Mouse (Mus musculus) embryonic facial prominence, embryonic 15.5 days (tissue): Measurements from ENCODE around the gene Cdc42bpa. TPM values are rescaled to one million over a fixed set of nuclear protein-coding genes. Genes with fewer than 3 reads are reported as not detected.
A peak's percentile ranks its signal among the peaks of the same experiment; 100 is the strongest.

Source experiments
- ATAC-seq: fragments of 200-750 bp; cut with Nextera tagmentation; 2 replicates; pipeline ENCODE4 v1.8.0; 2017; ENCODE audit warnings: low read depth, moderate TSS enrichment; ENCODE audit not compliant: insufficient number of reproducible peaks, low FRiP score, low TSS enrichment
- H3K27ac ChIP-seq: fragments of 300-500 bp; sonication (generic); replicated peaks from 2 replicates; pipeline ENCODE4 v1.5.1; 2015; ENCODE audit warnings: mild to moderate bottlenecking, inconsistent platforms
- H3K27me3 ChIP-seq: fragments of 300-500 bp; sonication (generic); 2 replicates; pipeline ENCODE4 v1.6.1; 2015; ENCODE audit warnings: inconsistent platforms
- H3K36me3 ChIP-seq: fragments of 300-500 bp; sonication (generic); 2 replicates; pipeline ENCODE4 v1.6.1; 2015; ENCODE audit warnings: mild to moderate bottlenecking, inconsistent platforms
- H3K4me1 ChIP-seq: fragments of 300-500 bp; sonication (generic); 2 replicates; pipeline ENCODE4 v1.6.1; 2015; ENCODE audit warnings: inconsistent platforms
- H3K4me2 ChIP-seq: fragments of 300-500 bp; sonication (generic); replicated peaks from 2 replicates; pipeline ENCODE4 v1.6.1; 2015; ENCODE audit warnings: mild to moderate bottlenecking, inconsistent platforms
- H3K4me3 ChIP-seq: fragments of 300-500 bp; sonication (generic); replicated peaks from 2 replicates; pipeline ENCODE4 v1.5.1; 2015; ENCODE audit warnings: mild to moderate bottlenecking, inconsistent platforms
- H3K9ac ChIP-seq: fragments of 300-500 bp; sonication (generic); 2 replicates; pipeline ENCODE4 v1.6.1; 2015; ENCODE audit warnings: inconsistent platforms
- H3K9me3 ChIP-seq: fragments of 300-500 bp; sonication (generic); replicated peaks from 2 replicates; pipeline ENCODE4 v1.6.1; 2016; ENCODE audit warnings: inconsistent platforms
- WGBS: fragments of 180-500 bp; shearing (Covaris S2); methylation state at CpG from one replicate; pipeline ENCODE4 v1.1.7; 2015; 5-methylcytosine and 5-hydroxymethylcytosine counted together
- polyA plus RNA-seq: library from polyadenylated mRNA; unstranded; fragments of >200 nt; fragmentation: Nextera tagmentation; extraction: Ambion mirVana; gene quantifications from 2 replicates; pipeline ENCODE4 v1.2.1, GENCODE M21; 2015

The Cdc42bpa gene
- polyA plus RNA-seq, 1 experiment from 2014 or later: 16.3 TPM

- 2% methylated on average over 16 of the region's 16 CpGs for WGBS
- Histone ChIP-seq H3K4me1 (peaks cover 19% of the 10 kb centered on the region), H3K9me3 (no peaks in the 10 kb centered on the region), H3K27me3 (no peaks in the 10 kb centered on the region), H3K4me2 (peak overlapping the region; percentile 79), H3K9ac (0 out of 2 replicates have a peak overlapping the region, but pooled peaks have one; percentile 13), H3K27ac (no peak overlapping the region), H3K36me3 (no peaks in the 10 kb centered on the region), H3K4me3 (peak overlapping the region; percentile 69)
- no peak for ATAC-seq
Observed at GRCm38 (mm10) chr1:179960882-179961698, 818 bp downstream of the Cdc42bpa start.

GRCm38 (mm10) chr1:179961777-179962176 is 1.5 kb downstream of the Cdc42bpa start:
- no peaks in the 10 kb centered on the region for H3K36me3 ChIP-seq
- H3K4me2 ChIP-seq: peak overlapping the region; percentile 79
- ATAC-seq: no peak
- H3K27ac ChIP-seq: no peak overlapping the region
- no peaks in the 10 kb centered on the region for H3K9me3 ChIP-seq
- H3K9ac ChIP-seq: no peak overlapping the region; the same call in 1 of the 2 replicates
- no peaks in the 10 kb centered on the region for H3K27me3 ChIP-seq
- 36% methylated on average over 4 of the region's 4 CpGs for WGBS
- peaks cover 19% of the 10 kb centered on the region for H3K4me1 ChIP-seq
- H3K4me3 ChIP-seq: peak overlapping the region; percentile 69

- no peak overlapping the region for H3K4me2 ChIP-seq
- no peaks in the 10 kb centered on the region for H3K9me3 ChIP-seq
- WGBS: 63% methylated on average over 5 of the region's 5 CpGs
- H3K4me3 ChIP-seq: no peak overlapping the region
- no peaks in the 10 kb centered on the region for H3K27me3 ChIP-seq
- no peak overlapping the region for H3K27ac ChIP-seq
- no peak overlapping the region for H3K9ac ChIP-seq
- peaks cover 8% of the 10 kb centered on the region; the same call in 1 of the 2 replicates for H3K4me1 ChIP-seq
- no peak for ATAC-seq
- no peaks in the 10 kb centered on the region for H3K36me3 ChIP-seq
Observed at GRCm38 (mm10) chr1:179969776-179970428, 9.6 kb downstream of the Cdc42bpa start.

- ATAC-seq: no peak
- H3K4me2 ChIP-seq: no peak overlapping the region
- no peaks in the 10 kb centered on the region for H3K36me3 ChIP-seq
- no peak overlapping the region for H3K27ac ChIP-seq
- no peaks in the 10 kb centered on the region for H3K9me3 ChIP-seq
- H3K9ac ChIP-seq: no peak overlapping the region
- H3K27me3 ChIP-seq: no peaks in the 10 kb centered on the region
- H3K4me1 ChIP-seq: peaks cover 12% of the 10 kb centered on the region; the same call in 1 of the 2 replicates
- no peak overlapping the region for H3K4me3 ChIP-seq
- WGBS: 74% methylated on average over 6 of the region's 6 CpGs
Observed at GRCm38 (mm10) chr1:179975021-179975420, 14.7 kb downstream of the Cdc42bpa start.

GRCm38 (mm10) chr1:179975645-179976275 is 15.5 kb downstream of the Cdc42bpa start:
- H3K36me3 ChIP-seq: no peaks in the 10 kb centered on the region
- H3K9me3 ChIP-seq: no peaks in the 10 kb centered on the region
- H3K4me3 ChIP-seq: no peak overlapping the region
- H3K4me2 ChIP-seq: no peak overlapping the region
- no peaks in the 10 kb centered on the region for H3K27me3 ChIP-seq
- H3K4me1 ChIP-seq: peaks cover 12% of the 10 kb centered on the region; the same call in 1 of the 2 replicates
- H3K27ac ChIP-seq: no peak overlapping the region
- ATAC-seq: no peak
- no peak overlapping the region for H3K9ac ChIP-seq
- 60% methylated on average over 5 of the region's 5 CpGs for WGBS

- Histone ChIP-seq H3K36me3 (no peaks in the 10 kb centered on the region), H3K4me2 (no peak overlapping the region), H3K9me3 (peaks cover 7% of the 10 kb centered on the region; the same call in 1 of the 2 replicates), H3K4me1 (peaks cover 15% of the 10 kb centered on the region; the same call in 1 of the 2 replicates), H3K27me3 (no peaks in the 10 kb centered on the region), H3K9ac (no peak overlapping the region), H3K4me3 (no peak overlapping the region), H3K27ac (no peak overlapping the region)
- WGBS: 39% methylated on average over 6 of the region's 6 CpGs
- no peak for ATAC-seq
Observed at GRCm38 (mm10) chr1:179977437-179977836, 17.2 kb downstream of the Cdc42bpa start.

GRCm38 (mm10) chr1:179978742-179979141 is 18.5 kb downstream of the Cdc42bpa start:
- no peak overlapping the region for H3K9ac ChIP-seq
- no peaks in the 10 kb centered on the region for H3K36me3 ChIP-seq
- H3K27me3 ChIP-seq: no peaks in the 10 kb centered on the region
- H3K27ac ChIP-seq: no peak overlapping the region
- no peak for ATAC-seq
- peaks cover 7% of the 10 kb centered on the region; the same call in 1 of the 2 replicates for H3K9me3 ChIP-seq
- 29% methylated on average over 1 of the region's 1 CpGs for WGBS
- no peak overlapping the region for H3K4me2 ChIP-seq
- no peak overlapping the region for H3K4me3 ChIP-seq
- H3K4me1 ChIP-seq: peaks cover 15% of the 10 kb centered on the region; the same call in 1 of the 2 replicates

- Histone ChIP-seq H3K9ac (no peak overlapping the region), H3K36me3 (no peaks in the 10 kb centered on the region), H3K4me1 (peaks cover 10% of the 10 kb centered on the region; the same call in 1 of the 2 replicates), H3K4me3 (no peak overlapping the region), H3K4me2 (no peak overlapping the region), H3K27me3 (no peaks in the 10 kb centered on the region), H3K27ac (no peak overlapping the region), H3K9me3 (peaks cover 7% of the 10 kb centered on the region; the same call in 1 of the 2 replicates)
- ATAC-seq: no peak
Observed at GRCm38 (mm10) chr1:179981680-179982079, 21.4 kb downstream of the Cdc42bpa start.

GRCm38 (mm10) chr1:179982183-179982582 is 21.9 kb downstream of the Cdc42bpa start:
- ATAC-seq: no peak
- H3K4me3 ChIP-seq: no peak overlapping the region
- H3K27me3 ChIP-seq: no peaks in the 10 kb centered on the region
- H3K4me2 ChIP-seq: no peak overlapping the region
- H3K9me3 ChIP-seq: peaks cover 7% of the 10 kb centered on the region; the same call in 1 of the 2 replicates
- H3K36me3 ChIP-seq: no peaks in the 10 kb centered on the region
- WGBS: 71% methylated on average over 1 of the region's 1 CpGs
- no peak overlapping the region for H3K9ac ChIP-seq
- H3K27ac ChIP-seq: no peak overlapping the region
- H3K4me1 ChIP-seq: peaks cover 6% of the 10 kb centered on the region; the same call in 1 of the 2 replicates

- no peak overlapping the region for H3K27ac ChIP-seq
- no peak for ATAC-seq
- no peaks in the 10 kb centered on the region for H3K27me3 ChIP-seq
- H3K4me1 ChIP-seq: 0 out of 2 replicates have a peak, but pooled peaks cover 3% of the 10 kb centered on the region
- H3K4me3 ChIP-seq: no peak overlapping the region
- no peak overlapping the region for H3K9ac ChIP-seq
- WGBS: 89% methylated on average over 1 of the region's 1 CpGs
- H3K36me3 ChIP-seq: no peaks in the 10 kb centered on the region
- H3K9me3 ChIP-seq: peaks cover 7% of the 10 kb centered on the region; the same call in 1 of the 2 replicates
- H3K4me2 ChIP-seq: no peak overlapping the region
Observed at GRCm38 (mm10) chr1:179982933-179983332, 22.7 kb downstream of the Cdc42bpa start.

- Histone ChIP-seq H3K36me3 (no peaks in the 10 kb centered on the region), H3K27me3 (no peaks in the 10 kb centered on the region), H3K9me3 (peaks cover 7% of the 10 kb centered on the region; the same call in 1 of the 2 replicates), H3K4me1 (0 out of 2 replicates have a peak, but pooled peaks cover 3% of the 10 kb centered on the region), H3K9ac (no peak overlapping the region), H3K4me2 (no peak overlapping the region), H3K27ac (no peak overlapping the region), H3K4me3 (no peak overlapping the region)
- no peak for ATAC-seq
- WGBS: 73% methylated on average over 1 of the region's 1 CpGs
Observed at GRCm38 (mm10) chr1:179984171-179984570, 23.9 kb downstream of the Cdc42bpa start.
